Mouse (Mus musculus): ENCODE results near the gene Tiam2.

GRCm38 (mm10) chr17:3327335-3327734, 962 bp downstream of the Tiam2 start:
- TF ChIP-seq CTCF (IDR thresholded peaks at IDR 0.05; ENCODE audit: low read depth, low read length): no peak
- TF ChIP-seq POLR2A (IDR thresholded peaks at IDR 0.05; ENCODE audit: borderline replicate concordance, low read depth, low read length): no peak
